Mouse (Mus musculus): ENCODE data around the gene Sdc1. TPM values are rescaled to one million over a fixed set of nuclear protein-coding genes. Genes with fewer than 3 reads are reported as not detected.

Sdc1 gene
- polyA plus RNA-seq, 1 experiment from 2014 or later: 46.4 TPM

DNA sequence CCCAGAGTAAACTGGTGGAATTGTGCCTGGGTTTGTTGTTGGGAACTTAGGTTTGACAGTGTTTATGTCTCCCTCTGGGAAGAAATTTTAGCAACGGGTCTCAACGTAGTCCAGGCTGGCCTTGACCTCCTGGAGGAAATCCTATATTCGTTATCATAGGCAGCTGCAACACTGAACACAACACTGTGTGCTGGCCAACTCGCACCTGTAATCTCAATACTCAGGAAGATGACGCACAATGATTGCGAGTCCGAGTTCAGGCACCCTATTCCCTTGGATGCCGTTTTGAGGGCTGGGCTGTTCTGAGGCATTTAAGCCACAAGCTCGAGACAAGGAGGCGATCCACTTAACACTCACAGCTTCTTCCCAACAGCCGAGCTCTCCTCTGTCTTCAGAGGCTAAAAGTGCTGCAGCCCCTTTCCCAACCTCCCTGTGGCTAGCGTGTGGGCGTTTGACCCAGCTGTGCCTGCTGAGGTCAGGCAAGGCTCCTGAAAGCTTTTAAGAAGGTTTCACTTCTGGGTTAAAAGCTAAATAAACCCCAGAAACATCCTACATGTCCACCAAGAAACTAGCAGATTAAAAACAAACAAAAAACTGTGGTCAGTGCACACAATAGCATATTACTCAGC is 58.0 kb downstream of the Sdc1 start:
- H3K4me2 ChIP-seq: no peak overlapping the region
- H3K4me1 ChIP-seq (replicated peaks): no peaks in the 10 kb centered on the region
- no peaks in the 10 kb centered on the region for H3K36me3 ChIP-seq
- 0 out of 2 replicates have a peak, but pooled peaks cover 3% of the 10 kb centered on the region for H3K27me3 ChIP-seq (replicated peaks)
- no peak overlapping the region for H3K27ac ChIP-seq (ENCODE audit: poor library complexity, severe bottlenecking)
- no peak for ATAC-seq (ENCODE audit: insufficient number of reproducible peaks, low FRiP score)
- no peak overlapping the region for H3K9ac ChIP-seq
- no peaks in the 10 kb centered on the region for H3K9me3 ChIP-seq (replicated peaks)
- no peak overlapping the region for H3K4me3 ChIP-seq
- WGBS: 43% methylated on average over 13 of the region's 13 CpGs

- Histone ChIP-seq H3K27ac (ENCODE audit: poor library complexity, severe bottlenecking) (no peak overlapping the region), H3K9me3 (replicated peaks) (no peaks in the 10 kb centered on the region), H3K4me3 (no peak overlapping the region), H3K4me2 (no peak overlapping the region), H3K4me1 (replicated peaks) (no peaks in the 10 kb centered on the region), H3K9ac (no peak overlapping the region), H3K27me3 (replicated peaks) (0 out of 2 replicates have a peak, but pooled peaks cover 3% of the 10 kb centered on the region), H3K36me3 (no peaks in the 10 kb centered on the region)
- no peak for ATAC-seq (ENCODE audit: insufficient number of reproducible peaks, low FRiP score)
- 83% methylated on average over 5 of the region's 5 CpGs for WGBS
Observed at GRCm38 (mm10) chr12:8829661-8830040, 58.5 kb downstream of the Sdc1 start.

DNA sequence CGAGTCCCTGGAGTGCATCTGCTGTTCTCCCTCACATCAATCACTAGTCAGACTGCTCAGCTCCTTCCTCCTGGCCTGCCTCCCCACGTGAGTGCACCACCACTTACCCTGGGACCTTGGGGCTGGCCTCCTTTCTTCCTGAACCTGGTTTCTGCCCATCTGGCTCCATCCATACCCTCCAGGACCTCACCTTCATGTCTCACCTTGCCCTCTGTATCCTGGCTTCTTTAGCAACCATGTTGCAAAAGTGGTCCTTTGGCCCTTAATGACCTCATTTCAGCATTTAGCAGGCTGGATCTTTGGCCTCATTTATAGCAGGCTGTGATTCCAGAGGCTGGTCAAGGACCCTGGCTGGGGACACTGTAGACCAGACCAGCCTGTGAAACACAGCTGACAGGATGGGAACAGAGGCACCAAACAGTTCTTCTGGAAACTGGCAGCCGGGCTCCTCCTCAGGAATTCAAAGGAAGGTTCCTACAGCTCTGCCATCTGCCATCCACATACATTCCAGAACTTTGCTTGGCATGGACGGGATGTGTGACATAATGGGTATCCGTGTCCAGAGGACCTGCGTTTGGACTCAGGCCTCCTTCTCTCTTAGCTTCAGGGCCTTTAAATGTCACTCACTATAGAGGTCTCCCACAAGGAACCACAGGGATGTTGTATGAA is 60.0 kb downstream of the Sdc1 start:
- Histone ChIP-seq H3K4me1 (replicated peaks) (no peaks in the 10 kb centered on the region), H3K27me3 (replicated peaks) (0 out of 2 replicates have a peak, but pooled peaks cover 3% of the 10 kb centered on the region), H3K4me2 (no peak overlapping the region), H3K9me3 (replicated peaks) (no peaks in the 10 kb centered on the region), H3K9ac (no peak overlapping the region), H3K27ac (ENCODE audit: poor library complexity, severe bottlenecking) (no peak overlapping the region), H3K4me3 (no peak overlapping the region), H3K36me3 (no peaks in the 10 kb centered on the region)
- 67% methylated on average over 6 of the region's 6 CpGs for WGBS
- ATAC-seq (ENCODE audit: insufficient number of reproducible peaks, low FRiP score): no peak

- Histone ChIP-seq H3K27me3 (replicated peaks) (no peaks in the 10 kb centered on the region), H3K9me3 (replicated peaks) (no peaks in the 10 kb centered on the region), H3K27ac (ENCODE audit: poor library complexity, severe bottlenecking) (no peak overlapping the region), H3K36me3 (no peaks in the 10 kb centered on the region), H3K4me3 (no peak overlapping the region), H3K4me1 (replicated peaks) (no peaks in the 10 kb centered on the region), H3K4me2 (no peak overlapping the region), H3K9ac (no peak overlapping the region)
- 72% methylated on average over 6 of the region's 6 CpGs for WGBS
- no peak for ATAC-seq (ENCODE audit: insufficient number of reproducible peaks, low FRiP score)
Observed at GRCm38 (mm10) chr12:8831710-8832109, 60.6 kb downstream of the Sdc1 start.

GRCm38 (mm10) chr12:8840782-8841325 is 69.7 kb downstream of the Sdc1 start:
- Histone ChIP-seq H3K4me1 (replicated peaks) (0 out of 2 replicates have a peak, but pooled peaks cover 4% of the 10 kb centered on the region), H3K27me3 (replicated peaks) (no peaks in the 10 kb centered on the region), H3K36me3 (no peaks in the 10 kb centered on the region), H3K9ac (no peak overlapping the region), H3K9me3 (replicated peaks) (no peaks in the 10 kb centered on the region), H3K4me2 (no peak overlapping the region), H3K4me3 (no peak overlapping the region), H3K27ac (ENCODE audit: poor library complexity, severe bottlenecking) (no peak overlapping the region)
- peak; percentile 86 for ATAC-seq (ENCODE audit: insufficient number of reproducible peaks, low FRiP score)
- 39% methylated on average over 7 of the region's 7 CpGs for WGBS

GRCm38 (mm10) chr12:8842725-8843124 is 71.6 kb downstream of the Sdc1 start:
- no peak for ATAC-seq (ENCODE audit: insufficient number of reproducible peaks, low FRiP score)
- WGBS: 75% methylated on average over 7 of the region's 7 CpGs
- H3K27ac ChIP-seq (ENCODE audit: poor library complexity, severe bottlenecking): no peak overlapping the region
- no peaks in the 10 kb centered on the region for H3K9me3 ChIP-seq (replicated peaks)
- H3K4me2 ChIP-seq: no peak overlapping the region
- H3K4me3 ChIP-seq: no peak overlapping the region
- no peaks in the 10 kb centered on the region for H3K36me3 ChIP-seq
- H3K9ac ChIP-seq: no peak overlapping the region
- 0 out of 2 replicates have a peak, but pooled peaks cover 4% of the 10 kb centered on the region for H3K4me1 ChIP-seq (replicated peaks)
- H3K27me3 ChIP-seq (replicated peaks): no peaks in the 10 kb centered on the region

Other genes starting within 250 kb of the Sdc1 start
- gene Slc7a15, start 172.3 kb upstream of the Sdc1 start, polyA plus RNA-seq (2016; fragmentation: Nextera tagmentation; extraction: Ambion mirVana): not detected in 2 replicates
- gene Pum2, start 97.2 kb upstream of the Sdc1 start, polyA plus RNA-seq (2016; fragmentation: Nextera tagmentation; extraction: Ambion mirVana): 35.8 and 37.3 TPM in 2 replicates
- 295 and 302 TPM in 2 replicates for gene Laptm4a, start 150.3 kb downstream of the Sdc1 start, polyA plus RNA-seq (2016; fragmentation: Nextera tagmentation; extraction: Ambion mirVana)
- gene Matn3, start 176.6 kb downstream of the Sdc1 start, polyA plus RNA-seq (2016; fragmentation: Nextera tagmentation; extraction: Ambion mirVana): 0.77 and 0.78 TPM in 2 replicates
- 14.6 and 15.6 TPM in 2 replicates for gene Wdr35, start 202.6 kb downstream of the Sdc1 start, polyA plus RNA-seq (2016; fragmentation: Nextera tagmentation; extraction: Ambion mirVana)